Mouse (Mus musculus) urinary bladder, postnatal 4 days (tissue): ENCODE measurements at regions not wholly inside any gene's neighbourhood (a gene's known extent, or its start where the extent isn't known, plus 50 kb on each side); places are given as distances from the start of the nearest gene placed in this dataset.

ENCODE experiments used
- DNase-seq, 2 experiments: peaks; one replicate each; pipeline ENCODE4 v3.0.0; 2021 to 2022; ENCODE audit warnings: low spot score in 2 of 2

DNA sequence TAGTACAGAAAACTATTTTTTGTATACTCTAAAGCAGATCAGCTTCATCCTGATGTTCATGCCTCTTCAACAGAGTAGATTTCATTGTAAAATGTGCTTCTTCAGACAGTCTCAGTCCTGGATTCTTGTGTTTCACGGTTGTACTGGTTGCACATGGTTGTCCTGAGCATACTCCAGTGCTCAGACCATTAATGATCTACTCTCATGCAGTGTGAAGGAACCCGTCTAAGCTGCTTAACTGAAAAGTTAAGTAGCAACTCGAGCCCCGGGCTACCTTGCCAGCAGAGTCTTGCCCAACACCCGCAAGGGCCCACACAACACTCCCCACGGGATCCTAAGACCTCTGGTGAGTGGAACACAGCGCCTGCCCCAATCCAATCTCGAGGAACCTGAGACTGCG is 380.3 kb upstream of the Fbxo33 start:
- DNase-seq, result no peak

DNA sequence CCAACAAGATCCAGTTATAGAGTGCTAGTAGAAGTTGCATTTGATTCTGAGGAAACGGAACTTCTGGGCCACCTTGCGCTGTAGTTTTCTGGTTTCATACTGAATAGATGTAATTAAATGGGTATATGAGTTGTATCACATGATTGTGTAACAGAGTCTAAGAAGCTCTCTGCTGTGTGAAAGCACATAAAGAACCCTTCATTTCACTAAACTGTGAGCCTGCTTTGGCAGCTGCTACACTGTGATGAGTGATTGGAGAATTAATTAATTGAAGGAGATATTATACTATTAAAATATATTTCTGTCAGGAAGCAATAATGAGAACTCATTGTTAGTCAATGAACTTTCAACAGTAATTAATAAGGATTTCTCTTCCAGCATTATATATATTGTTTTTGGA is 369.8 kb upstream of the Fbxo33 start:
- DNase-seq, result no peak

DNA sequence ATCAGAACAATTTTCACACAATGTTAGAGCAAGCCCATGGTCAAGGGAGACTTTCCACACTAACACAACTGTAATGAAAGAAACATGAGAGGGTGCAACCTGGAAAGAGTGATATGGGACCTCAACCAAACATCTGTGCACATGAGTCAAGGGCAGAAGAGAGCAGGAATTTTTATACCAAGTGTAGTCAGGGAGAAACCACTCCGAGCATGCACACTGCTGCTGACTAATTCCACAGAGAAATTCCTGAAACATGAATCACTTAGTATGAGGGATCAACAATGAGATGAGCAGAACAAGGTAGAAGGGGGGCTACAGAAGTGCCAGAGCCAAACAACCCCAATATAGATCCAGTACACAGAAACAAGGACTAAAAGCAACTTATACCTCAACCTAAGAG is 363.1 kb upstream of the Fbxo33 start:
- DNase-seq, result no peak

- no peak for DNase-seq
Observed at GRCm38 (mm10) chr12:59579694-59580093, 360.2 kb upstream of the Fbxo33 start.

DNA sequence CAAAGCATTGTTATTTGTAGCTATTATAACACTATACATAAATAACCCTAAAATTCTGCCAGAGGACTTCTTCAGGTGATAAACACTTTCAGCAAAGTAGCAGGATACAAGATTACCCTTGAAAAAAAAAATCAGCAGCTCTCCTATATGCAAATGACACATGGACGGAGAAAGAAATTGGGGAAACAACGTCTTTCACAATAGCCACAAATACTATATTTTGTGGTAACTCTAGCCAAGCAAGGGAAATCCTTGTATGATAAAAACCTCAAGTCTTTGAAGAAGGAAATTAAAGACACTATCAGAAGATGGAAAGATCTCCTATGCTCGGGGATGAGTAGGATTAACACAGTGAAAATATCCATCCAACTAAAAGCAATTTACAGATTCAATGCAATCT is 344.4 kb upstream of the Fbxo33 start:
- DNase-seq, result no peak

DNA sequence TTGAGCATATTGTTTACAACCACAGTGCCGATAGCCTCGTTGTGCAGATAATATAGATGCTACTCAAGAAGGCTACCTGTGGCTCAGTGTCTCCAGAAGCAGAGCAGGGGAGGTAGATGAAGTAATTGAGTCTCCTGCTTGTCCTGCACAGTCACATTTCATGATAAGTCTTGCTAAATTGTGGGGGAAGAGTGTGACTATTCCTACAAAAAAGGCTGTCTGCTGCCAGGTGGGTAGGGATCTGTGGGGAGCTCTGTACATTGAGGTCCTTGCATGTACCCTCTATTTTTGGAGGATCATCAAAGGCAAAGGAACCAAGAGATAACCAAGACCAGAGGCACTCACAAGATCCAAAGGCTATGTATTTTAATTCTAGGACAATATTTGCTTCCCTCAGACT is 320.3 kb upstream of the Fbxo33 start:
- DNase-seq, result no peak

GRCm38 (mm10) chr12:59530521-59530920 is 311.0 kb upstream of the Fbxo33 start:
- DNase-seq, result no peak

GRCm38 (mm10) chr12:59523368-59523767 is 303.8 kb upstream of the Fbxo33 start:
- no peak for DNase-seq

DNA sequence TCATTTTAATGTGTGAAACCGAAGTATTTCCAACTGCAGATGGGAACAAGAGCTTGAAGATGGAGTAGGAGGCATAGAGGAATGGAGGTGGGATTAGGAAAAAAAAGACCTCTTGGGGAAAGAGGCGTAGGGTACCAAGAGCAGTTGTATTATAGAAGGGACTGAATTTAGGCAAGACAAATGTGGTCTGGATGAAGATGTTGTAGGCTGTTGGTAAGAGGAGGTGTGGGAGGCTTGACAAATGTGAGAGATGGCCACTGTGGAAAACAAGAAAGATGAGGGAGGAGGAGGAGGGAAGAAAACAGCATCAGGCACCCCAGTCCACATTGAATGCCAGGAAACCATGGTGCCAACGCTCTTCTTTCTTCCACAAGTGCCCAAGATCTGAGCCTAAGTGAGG is 302.4 kb upstream of the Fbxo33 start:
- DNase-seq, result no peak

DNA sequence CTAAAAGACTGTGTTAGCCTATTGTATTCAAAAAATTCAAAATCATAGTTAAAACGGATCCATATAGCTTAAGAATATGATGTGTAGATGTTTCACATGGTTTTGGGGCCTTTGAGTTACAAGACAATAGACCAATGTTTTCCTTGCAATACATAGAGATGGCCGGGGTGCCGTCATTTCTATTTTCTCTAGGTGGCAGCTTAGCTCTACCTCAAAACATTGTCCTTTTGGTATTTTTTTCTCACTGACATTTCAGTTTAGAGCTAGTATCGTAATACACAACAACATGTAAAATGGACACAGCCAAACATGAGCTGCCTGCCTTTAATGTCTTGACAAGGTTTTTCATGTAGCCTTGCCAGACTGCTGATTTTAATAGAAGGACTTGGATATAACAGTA is 290.3 kb upstream of the Fbxo33 start:
- no peak for DNase-seq

- DNase-seq, result no peak
Observed at GRCm38 (mm10) chr12:59509175-59509574, 289.6 kb upstream of the Fbxo33 start.

- no peak for DNase-seq
Observed at GRCm38 (mm10) chr12:59507431-59507830, 287.9 kb upstream of the Fbxo33 start.

DNA sequence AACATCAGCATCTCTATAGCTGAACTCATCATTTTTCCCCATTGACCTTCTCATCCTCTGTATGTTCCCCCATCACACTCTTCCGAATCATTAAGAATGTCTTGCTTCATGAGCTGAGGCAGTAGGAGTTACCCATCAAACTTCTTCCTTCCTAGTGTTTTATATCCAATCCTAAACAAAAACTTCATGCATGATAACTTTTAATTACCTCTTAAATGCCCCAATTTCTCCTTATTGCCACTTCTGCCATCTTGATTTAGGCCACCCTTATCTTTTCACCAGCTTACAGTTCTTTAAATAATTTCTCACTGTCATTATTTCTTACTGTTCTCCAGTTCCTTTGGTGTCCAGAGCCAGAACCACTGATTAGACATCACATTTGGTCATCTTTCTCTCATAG is 277.9 kb upstream of the Fbxo33 start:
- DNase-seq, result no peak

- DNase-seq, result no peak
Observed at GRCm38 (mm10) chr12:59488019-59488418, 268.5 kb upstream of the Fbxo33 start.

DNA sequence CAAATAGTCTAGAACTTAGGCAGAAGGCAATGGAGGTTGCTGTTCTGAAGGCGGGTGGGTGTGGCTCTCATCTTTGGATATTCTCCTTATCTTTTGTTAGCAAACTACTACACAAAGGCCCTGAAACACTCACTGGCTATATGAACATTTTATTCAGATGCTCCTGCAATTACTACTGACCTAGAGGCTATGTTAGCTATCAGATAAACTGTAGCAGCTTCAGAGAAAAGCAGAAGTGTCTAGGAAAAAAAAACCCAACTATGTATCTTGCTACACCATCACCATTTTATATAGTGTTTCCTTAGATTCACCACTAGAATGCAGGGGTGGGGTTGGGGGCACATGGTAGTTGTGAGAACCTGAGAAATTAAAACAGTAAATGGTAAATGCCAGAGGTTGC is 268.0 kb upstream of the Fbxo33 start:
- no peak for DNase-seq

- DNase-seq, result no peak
Observed at GRCm38 (mm10) chr12:59460997-59461961, 241.8 kb upstream of the Fbxo33 start.

DNA sequence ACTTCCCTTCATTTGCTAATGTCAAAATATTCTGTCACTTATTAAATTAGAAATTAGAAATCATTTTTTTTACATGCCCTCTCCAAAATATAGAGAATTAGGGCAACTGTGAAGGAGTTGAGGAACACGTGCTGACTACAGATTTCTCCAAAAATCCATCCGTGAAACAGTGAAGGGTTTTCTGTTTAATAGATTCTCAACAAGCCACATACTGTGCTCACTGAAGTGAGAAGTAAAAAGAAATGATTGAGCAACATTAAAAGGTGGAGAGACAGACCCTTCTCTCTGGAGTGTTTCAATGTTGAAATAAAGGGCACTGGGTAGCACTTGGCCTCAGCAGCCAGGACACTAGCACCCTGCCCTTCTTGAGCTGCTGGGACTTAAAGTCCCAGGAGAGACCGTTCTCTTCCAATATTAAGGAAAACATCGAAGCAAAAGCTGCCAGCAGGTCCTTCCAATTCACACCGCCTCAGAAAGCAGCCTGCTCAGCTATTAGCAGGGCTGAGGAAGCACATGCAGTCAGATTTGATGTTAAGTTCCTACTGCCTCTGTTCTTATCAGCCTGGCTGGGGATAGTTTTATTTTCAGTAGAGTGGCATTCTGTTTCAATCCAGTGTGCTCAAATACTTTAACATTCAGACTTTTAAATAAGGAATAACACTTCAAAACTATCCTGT is 236.8 kb upstream of the Fbxo33 start:
- no peak for DNase-seq

GRCm38 (mm10) chr12:59415051-59415450 is 195.5 kb upstream of the Fbxo33 start:
- no peak for DNase-seq

GRCm38 (mm10) chr12:59411491-59411890 is 192.0 kb upstream of the Fbxo33 start:
- DNase-seq, result no peak

GRCm38 (mm10) chr12:59391103-59391502 is 171.6 kb upstream of the Fbxo33 start:
- DNase-seq, result no peak

GRCm38 (mm10) chr12:59382812-59383211 is 163.3 kb upstream of the Fbxo33 start:
- peak in 1 of 2 experiments; percentile 66 for DNase-seq

DNA sequence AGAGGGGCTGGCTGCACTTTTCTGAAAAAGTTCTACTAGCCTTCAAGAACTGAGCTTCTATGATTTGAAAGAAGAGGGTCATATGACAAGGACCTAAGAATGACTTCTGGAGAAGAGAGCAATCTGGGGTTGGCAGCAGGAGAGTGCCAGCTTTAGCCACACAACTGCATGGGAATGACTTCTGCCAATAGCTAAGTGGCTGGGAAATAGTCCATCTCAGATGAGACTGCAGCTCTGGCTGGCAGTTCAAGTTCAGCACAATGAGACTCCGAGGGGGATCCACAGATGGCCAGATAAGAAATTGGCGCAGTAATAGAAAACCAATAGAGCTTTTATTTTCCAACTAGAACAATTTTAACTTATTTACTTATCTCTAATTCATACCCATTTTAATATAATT is 122.1 kb upstream of the Fbxo33 start:
- no peak for DNase-seq

DNA sequence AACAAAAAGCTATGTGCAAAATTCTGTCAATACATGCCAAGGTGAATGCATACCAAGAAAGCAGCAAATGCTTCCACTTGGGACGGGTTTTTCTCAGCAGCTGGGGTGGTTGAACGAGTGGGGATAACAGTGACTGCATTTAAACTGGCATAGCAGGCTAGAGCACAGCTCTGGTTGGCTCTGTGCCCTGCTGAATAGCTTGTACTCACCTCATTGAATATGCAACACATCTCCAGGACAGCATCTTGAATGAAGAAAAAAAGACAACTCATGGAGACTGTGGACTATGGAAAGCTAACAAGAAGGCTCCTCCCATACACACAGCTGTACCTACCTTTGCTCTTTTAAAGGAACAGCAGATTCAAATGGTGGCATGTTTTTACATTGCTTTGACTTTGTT is 111.2 kb upstream of the Fbxo33 start:
- no peak for DNase-seq
